Mouse (Mus musculus): ENCODE measurements at regions not wholly inside any gene's neighbourhood (a gene's known extent, or its start where the extent isn't known, plus 50 kb on each side); places are given as distances from the start of the nearest gene placed in this dataset.

GRCm38 (mm10) chr17:26356906-26357305 lies 57.7 kb upstream of the Neurl1b start:
- TF ChIP-seq EP300 (IDR thresholded peaks at IDR 0.05; ENCODE audit: low read depth) (no peak), CTCF (IDR thresholded peaks at IDR 0.05; ENCODE audit: low read depth) (no peak)
